Mouse (Mus musculus) layer of hippocampus, postnatal 25 days (tissue): ENCODE measurements around the gene Nfatc4. TPM values are rescaled to one million over a fixed set of nuclear protein-coding genes. Genes with fewer than 3 reads are reported as not detected.
A peak's percentile ranks its signal among the peaks of the same experiment; 100 is the strongest.

ENCODE experiments used
- DNase-seq, 2 experiments: peaks; one replicate each; pipeline ENCODE4 v3.0.0; 2022; ENCODE audit warnings: mixed read lengths in 2 of 2, low spot score in 1 of 2; ENCODE audit errors: extremely low spot score in 1 of 2
- total RNA-seq, 2 experiments: library from RNA; stranded (reverse); gene quantifications; 2 replicates each; pipeline ENCODE4 v1.2.3; 2021

The Nfatc4 gene
- total RNA-seq, 2 experiments from 2014 or later: 1.6 to 3.9 TPM

DNA sequence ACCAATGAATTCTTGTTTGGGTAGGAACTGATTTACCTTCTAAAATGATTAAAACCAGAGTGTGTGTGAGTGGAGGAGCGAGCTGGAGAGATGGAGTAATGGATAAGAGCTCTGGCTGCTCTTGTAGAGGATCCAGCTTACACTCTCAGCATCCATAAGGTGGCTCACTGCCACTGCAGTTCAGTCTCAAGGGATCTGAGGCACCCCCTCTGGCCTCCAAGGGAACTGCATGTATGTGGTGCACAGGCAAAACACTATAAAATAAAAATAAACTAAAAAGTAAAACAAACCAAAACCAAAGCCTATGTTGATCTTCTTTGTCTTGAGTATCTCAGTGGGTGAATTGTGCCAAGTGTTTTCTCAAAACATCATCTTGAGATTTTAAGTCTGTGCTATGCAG, 56.7 kb downstream of the Nfatc4 start:
- DNase-seq: peak in 1 of 2 experiments; percentile 73

DNA sequence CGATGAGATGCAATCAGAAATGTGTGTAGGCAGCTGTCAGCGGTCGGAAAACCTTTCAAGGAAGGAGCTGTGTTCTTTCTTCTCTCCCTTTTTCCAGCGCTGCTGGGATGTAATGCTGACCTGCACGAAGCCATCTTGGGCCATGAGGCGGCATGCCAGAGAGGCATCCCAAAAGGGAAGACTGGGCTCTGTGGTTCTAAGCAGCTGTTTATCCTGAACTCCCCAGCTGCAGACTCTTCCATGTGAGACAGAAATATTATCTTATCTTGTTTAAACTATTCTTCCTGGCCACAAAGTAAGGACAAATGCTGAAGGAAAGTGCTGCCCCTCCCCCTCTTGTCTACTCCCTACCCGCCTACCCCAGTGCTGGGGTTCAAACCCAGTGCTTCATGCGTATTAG, 58.0 kb downstream of the Nfatc4 start:
- DNase-seq: no peak

DNA sequence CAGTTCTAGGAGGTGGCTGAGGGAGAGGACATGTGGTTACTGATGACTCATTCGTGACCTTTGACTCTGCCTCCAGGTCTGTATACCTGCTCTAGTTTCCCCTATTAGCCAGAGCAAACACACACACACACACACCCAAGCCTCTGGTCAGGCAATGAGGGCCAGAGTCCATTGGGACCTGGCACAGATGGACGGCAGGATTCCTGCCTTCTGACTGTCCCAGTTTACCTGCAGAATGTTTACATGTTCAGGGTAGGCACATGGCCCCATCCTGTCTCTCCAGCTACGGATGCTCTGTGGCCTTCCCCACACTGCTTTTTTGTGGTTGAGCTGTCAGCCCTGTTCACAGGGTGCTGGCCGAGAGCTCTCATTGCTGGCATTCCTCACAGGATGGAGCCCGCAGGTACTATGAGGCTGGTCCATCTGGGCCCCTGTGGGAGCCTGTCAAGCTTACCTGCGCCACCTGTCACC, 59.3 kb downstream of the Nfatc4 start:
- no peak for DNase-seq

DNA sequence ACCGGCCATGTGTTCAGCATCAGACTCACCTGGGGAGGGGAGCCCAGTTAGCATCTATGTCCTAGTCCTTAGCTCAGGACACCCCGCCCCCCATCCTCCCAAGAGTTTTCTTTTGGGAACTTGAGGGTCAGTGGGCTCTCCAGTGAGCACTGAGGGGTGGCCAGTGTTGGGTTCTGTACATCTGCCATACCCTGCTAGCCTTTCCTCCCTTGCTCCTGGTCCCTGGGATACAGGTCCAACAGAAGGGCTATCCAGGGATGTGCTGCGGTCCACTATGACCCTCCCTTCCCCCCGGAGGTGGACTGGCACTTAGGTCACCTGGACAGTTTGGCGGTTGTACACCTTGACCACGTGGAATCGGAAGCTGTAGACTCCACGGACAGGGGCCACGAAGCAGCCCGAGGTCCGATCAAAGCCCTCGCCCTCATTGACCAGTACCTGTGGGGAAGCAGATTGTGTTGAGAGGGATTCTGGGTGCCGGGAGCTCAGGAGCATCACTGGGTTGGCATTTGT, 60.3 kb downstream of the Nfatc4 start:
- no peak for DNase-seq

Other genes with a start within 250 kb of the Nfatc4 start
- not detected for gene Fitm1, start 247.5 kb upstream of the Nfatc4 start, total RNA-seq
- gene Psme1, start 245.0 kb upstream of the Nfatc4 start, total RNA-seq: 10 to 100 TPM; 49.3 to 56.6 TPM
- gene Emc9, start 237.8 kb upstream of the Nfatc4 start, total RNA-seq: 10 to 100 TPM; 47.2 to 56.6 TPM
- gene Psme2, start 232.0 kb upstream of the Nfatc4 start, total RNA-seq: 10 to 100 TPM; 47.9 to 55.6 TPM
- 10 to 100 TPM; 36.4 to 41.9 TPM for gene Rnf31, start 231.4 kb upstream of the Nfatc4 start, total RNA-seq
- gene Irf9, start 219.6 kb upstream of the Nfatc4 start, total RNA-seq: 10 to 100 TPM in 1 of 2 experiments, 1 to 10 TPM in 1; 9.6 to 12.2 TPM
- gene Rec8, start 205.1 kb upstream of the Nfatc4 start, total RNA-seq: 1 to 10 TPM; 1.2 to 2.7 TPM
- 100 to 1,000 TPM; 118 to 121 TPM for gene Ipo4, start 187.2 kb upstream of the Nfatc4 start, total RNA-seq
- gene Gm49378, start 185.2 kb upstream of the Nfatc4 start, total RNA-seq: 1 to 10 TPM; 2.1 to 6.3 TPM
- 10 to 100 TPM; 42.2 to 49.7 TPM for gene Tm9sf1, start 179.3 kb upstream of the Nfatc4 start, total RNA-seq
- gene Tssk4, start 173.0 kb upstream of the Nfatc4 start, total RNA-seq: under 1 TPM; 0.71 to 0.94 TPM
- 10 to 100 TPM; 49.2 to 50.4 TPM for gene Mdp1, start 162.6 kb upstream of the Nfatc4 start, total RNA-seq
- 10 to 100 TPM; 26.8 to 29.3 TPM for gene Gmpr2, start 151.2 kb upstream of the Nfatc4 start, total RNA-seq
- gene Nedd8, start 151.0 kb upstream of the Nfatc4 start, total RNA-seq: 100 to 1,000 TPM; 303 to 311 TPM
- gene Tinf2, start 141.3 kb upstream of the Nfatc4 start, total RNA-seq: 10 to 100 TPM; 14.0 to 14.9 TPM
- gene Tgm1, start 109.2 kb upstream of the Nfatc4 start, total RNA-seq: under 1 TPM; 0.17 to 0.23 TPM
- gene Rabggta, start 100.9 kb upstream of the Nfatc4 start, total RNA-seq: 10 to 100 TPM; 40.1 to 45.0 TPM
- 10 to 100 TPM; 78.3 to 94.9 TPM for gene Dhrs1, start 77.5 kb upstream of the Nfatc4 start, total RNA-seq
- gene Nop9, start 77.5 kb upstream of the Nfatc4 start, total RNA-seq: 10 to 100 TPM; 13.4 to 13.6 TPM
- gene Cideb, start 64.7 kb upstream of the Nfatc4 start, total RNA-seq: 1 to 10 TPM; 1.4 to 2.1 TPM
- gene Ltb4r2, start 61.7 kb upstream of the Nfatc4 start, total RNA-seq: under 1 TPM; 0.10 to 0.19 TPM
- under 1 TPM in 1 of 2 experiments, not detected in 1; 0.32 TPM for gene Ltb4r1, start 57.2 kb upstream of the Nfatc4 start, total RNA-seq
- 1 to 10 TPM; 3.9 to 5.9 TPM for gene Adcy4, start 39.0 kb upstream of the Nfatc4 start, total RNA-seq
- gene Ripk3, start 34.3 kb upstream of the Nfatc4 start, total RNA-seq: 1 to 10 TPM in 1 of 2 experiments, under 1 TPM in 1; 0.61 to 1.2 TPM
- 10 to 100 TPM in 1 of 2 experiments, 1 to 10 TPM in 1; 8.5 to 10.7 TPM for gene Nynrin, start 30.9 kb downstream of the Nfatc4 start, total RNA-seq
- gene Cbln3, start 61.2 kb downstream of the Nfatc4 start, total RNA-seq: 1 to 10 TPM in 1 of 2 experiments, under 1 TPM in 1; 0.42 to 1.4 TPM
- 10 to 100 TPM; 10.5 to 12.1 TPM for gene Khnyn, start 61.8 kb downstream of the Nfatc4 start, total RNA-seq
- 10 to 100 TPM; 74.9 to 79.0 TPM for gene Sdr39u1, start 77.1 kb downstream of the Nfatc4 start, total RNA-seq
- under 1 TPM in 1 of 2 experiments, not detected in 1; 0.59 TPM for gene Cma1, start 121.5 kb downstream of the Nfatc4 start, total RNA-seq
- gene Cma2, start 127.8 kb downstream of the Nfatc4 start, total RNA-seq: not detected
- gene Mcpt1, start 194.8 kb downstream of the Nfatc4 start, total RNA-seq: not detected
- not detected for gene Mcpt9, start 207.4 kb downstream of the Nfatc4 start, total RNA-seq
- not detected for gene Mcpt2, start 218.9 kb downstream of the Nfatc4 start, total RNA-seq
- 1 to 10 TPM in 1 of 2 experiments, not detected in 1; 1.1 TPM for gene Mcpt4, start 239.2 kb downstream of the Nfatc4 start, total RNA-seq